Mouse (Mus musculus) ovary, postnatal 14 days (tissue): ENCODE measurements around the gene Dact2.

ENCODE experiments used
- DNase-seq: peaks from one replicate; pipeline ENCODE4 v3.0.0; 2022; ENCODE audit warnings: low spot score

Gene Dact2

GRCm38 (mm10) chr17:14174401-14174800 lies 29.7 kb downstream of the Dact2 start:
- DNase-seq, result no peak

- no peak for DNase-seq
Measured at GRCm38 (mm10) chr17:14173459-14173858, 30.6 kb downstream of the Dact2 start.

GRCm38 (mm10) chr17:14172731-14173130 lies 31.4 kb downstream of the Dact2 start:
- DNase-seq, result no peak

DNA sequence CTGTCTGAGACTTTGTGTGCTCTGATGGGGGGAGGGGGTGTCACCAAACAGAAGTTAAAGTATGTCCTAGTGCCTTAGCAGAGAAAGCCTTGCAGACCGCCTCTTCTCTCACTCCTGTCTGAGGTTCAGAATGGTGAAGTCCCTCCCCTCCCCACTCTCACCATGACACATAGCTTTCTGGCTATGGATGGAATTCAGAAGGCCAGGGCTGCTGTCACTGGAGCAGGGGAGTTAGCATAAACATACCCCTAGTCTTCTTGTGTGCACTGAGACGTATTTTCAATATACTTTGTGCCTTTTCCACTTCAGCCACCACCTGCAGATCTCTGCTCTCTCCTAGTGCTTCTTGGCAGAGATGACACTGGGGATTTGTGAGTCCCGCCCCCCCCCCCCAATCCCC lies 31.9 kb downstream of the Dact2 start:
- DNase-seq, result no peak

DNA sequence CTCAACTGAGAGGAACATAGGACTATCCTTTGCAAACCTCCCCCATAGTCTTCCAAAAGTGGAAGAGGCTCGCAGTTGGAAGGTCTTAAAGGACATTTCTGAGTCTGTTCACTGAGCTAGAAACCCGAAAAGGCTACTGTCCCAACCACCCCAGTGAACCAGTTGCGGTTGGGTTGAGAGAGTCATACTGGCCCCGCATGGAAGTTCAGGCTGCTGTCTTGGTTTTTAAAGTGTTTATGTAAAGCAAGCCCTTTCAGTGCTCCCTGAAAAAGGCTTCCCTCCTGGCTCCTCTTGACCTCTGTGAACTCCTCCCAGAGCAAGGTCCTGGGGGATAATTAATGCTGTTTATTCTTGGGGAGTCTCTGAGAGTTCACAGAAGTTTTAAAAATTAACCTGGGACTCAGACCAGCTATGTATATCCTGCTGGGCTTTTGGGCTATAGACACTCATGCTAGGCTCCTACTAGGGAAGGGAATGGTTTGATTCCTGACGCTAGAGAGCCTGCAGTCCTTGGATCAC lies 33.1 kb downstream of the Dact2 start:
- DNase-seq, result no peak

GRCm38 (mm10) chr17:14169431-14169830 lies 34.7 kb downstream of the Dact2 start:
- no peak for DNase-seq

GRCm38 (mm10) chr17:14167594-14167993 lies 36.5 kb downstream of the Dact2 start:
- no peak for DNase-seq

DNA sequence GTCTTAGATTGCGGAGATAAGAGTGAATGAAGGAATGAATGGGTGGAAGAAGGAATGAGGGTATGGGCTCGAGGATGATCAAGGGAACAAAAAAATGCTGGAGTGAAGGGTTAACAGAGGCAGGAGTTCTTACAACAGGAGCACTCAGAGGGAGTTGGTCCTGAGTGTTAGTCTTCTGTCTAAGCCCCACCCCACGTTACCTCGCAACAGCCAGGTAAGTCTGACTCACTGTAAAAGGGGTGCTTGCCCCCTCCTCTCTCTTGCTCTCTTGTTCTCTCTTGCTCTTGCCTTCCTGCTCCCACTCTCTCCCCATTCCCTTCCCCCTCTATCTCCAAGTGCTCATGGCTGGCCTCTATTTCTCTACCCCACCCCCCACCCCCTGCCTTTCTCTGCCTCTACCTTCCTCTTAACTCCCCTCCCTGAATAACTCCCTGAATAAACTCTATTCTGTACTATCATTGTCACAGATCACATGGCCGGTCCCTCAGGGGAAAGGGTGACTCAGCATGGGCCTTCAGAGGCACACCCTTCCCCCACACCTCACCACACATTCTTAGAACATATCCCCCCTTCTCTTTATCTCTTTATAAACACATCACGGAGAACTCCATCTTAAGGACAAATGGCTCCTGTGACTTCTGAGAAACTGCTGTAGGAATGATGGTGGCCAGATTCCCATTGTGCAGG lies 37.2 kb downstream of the Dact2 start:
- DNase-seq, result no peak

DNA sequence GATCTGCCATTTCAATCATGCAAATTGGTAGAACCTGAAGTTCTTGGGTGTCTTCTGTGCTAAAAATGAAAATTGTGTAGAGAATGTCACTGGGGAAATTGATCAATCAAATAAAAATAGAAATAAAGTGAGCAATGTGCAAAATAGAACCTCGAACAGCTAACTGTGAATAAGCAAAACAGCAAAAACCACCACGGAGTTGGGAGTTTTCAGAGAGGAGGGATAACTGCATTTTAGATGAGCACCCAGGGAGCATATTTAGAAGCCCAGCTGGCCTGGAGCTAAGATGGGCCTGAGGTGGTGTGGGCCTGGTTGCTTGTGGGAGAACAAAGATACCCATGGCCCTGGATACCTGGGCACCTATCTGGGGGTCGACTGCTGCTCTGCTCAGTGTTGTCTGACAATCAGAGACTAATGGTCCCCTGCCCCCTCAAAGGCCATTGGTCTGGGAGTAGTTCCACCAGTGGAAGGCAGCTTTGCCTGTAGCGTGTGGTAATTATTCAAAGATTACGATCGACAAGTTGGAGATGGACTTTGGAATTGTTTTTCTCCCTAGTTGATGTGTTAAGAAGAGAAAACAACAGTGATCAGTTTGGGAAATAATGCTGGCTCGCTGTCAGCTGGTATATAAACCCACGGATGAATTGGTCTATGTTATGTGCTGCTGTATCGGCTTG lies 38.0 kb downstream of the Dact2 start:
- DNase-seq, result no peak

GRCm38 (mm10) chr17:14165332-14165876 lies 38.7 kb downstream of the Dact2 start:
- DNase-seq, result peak; percentile 37

GRCm38 (mm10) chr17:14160846-14161245 lies 43.3 kb downstream of the Dact2 start:
- DNase-seq, result no peak

DNA sequence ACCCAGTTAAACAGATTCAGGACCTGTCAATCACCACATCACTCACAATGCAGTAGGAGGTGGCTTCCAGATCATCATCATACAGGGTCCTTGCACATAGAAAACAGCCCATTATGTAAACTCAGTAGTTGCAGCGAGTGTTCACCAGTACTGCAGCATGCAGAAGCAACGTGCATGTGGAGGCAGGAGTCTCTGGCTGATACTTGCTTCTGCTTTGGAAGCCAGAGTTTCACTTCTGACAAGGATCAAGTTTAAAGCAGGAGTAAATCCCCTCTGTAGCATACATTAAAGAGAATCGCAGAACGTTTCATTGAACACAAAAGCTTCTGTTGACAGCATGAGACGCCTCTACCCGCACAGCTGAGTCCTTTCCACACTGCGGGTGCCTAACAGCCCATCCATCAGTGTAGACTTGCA lies 46.3 kb downstream of the Dact2 start:
- DNase-seq, result no peak
